Mouse (Mus musculus): ENCODE results near the gene Fam222a. TPM values are rescaled to one million over a fixed set of nuclear protein-coding genes. Genes with fewer than 3 reads are reported as not detected.

Gene Fam222a
- total RNA-seq, 2 experiments from 2014 or later = 5.2 to 5.3 TPM

DNA sequence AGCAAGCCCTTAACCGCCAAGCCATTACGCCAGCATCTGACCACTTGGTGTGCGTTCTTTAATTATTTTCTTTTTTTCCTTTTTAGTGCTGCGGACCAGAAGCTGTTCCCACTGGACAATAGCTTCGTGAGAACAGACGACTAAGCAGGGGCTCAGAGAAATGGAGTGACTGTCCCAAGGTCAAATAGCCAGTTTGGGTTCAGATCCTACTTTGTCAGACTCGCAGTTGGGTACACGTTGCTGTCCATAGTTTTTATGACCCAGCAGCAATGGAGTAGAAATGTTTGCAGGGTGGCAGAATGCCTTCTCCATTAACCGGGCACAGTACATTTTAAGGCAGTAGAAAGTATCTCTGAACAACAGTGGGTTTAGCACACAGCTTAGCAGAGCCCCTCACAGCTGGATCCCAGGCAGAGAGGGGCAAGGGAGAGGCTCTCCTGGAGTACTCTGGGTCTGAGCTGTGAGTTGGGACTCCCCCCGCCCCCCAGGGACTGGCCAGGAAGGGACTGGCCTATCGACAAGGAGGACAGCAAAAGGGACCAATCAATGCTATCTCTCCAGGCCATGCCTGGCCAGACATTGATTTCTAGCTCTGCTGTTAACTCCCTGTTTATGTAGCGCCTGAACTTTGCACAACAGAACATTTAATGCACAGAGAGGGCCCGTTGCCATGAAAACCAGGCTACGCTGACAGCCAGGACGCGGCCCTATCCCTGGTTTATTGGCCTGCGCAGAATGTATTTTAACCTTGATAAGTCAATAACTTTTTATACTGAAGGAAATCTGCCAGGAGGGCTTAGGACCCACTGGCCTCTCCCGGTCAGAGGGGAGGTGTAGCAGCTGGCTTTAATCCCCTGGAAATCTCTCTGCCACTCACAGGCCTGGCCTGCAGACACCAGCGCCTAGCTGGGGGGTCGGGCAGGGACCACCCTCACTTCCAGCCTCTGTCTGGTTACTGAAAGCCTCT lies 9.8 kb upstream of the Fam222a start:
- no peak for DNase-seq (ENCODE audit: low spot score in 2 of 2)

DNA sequence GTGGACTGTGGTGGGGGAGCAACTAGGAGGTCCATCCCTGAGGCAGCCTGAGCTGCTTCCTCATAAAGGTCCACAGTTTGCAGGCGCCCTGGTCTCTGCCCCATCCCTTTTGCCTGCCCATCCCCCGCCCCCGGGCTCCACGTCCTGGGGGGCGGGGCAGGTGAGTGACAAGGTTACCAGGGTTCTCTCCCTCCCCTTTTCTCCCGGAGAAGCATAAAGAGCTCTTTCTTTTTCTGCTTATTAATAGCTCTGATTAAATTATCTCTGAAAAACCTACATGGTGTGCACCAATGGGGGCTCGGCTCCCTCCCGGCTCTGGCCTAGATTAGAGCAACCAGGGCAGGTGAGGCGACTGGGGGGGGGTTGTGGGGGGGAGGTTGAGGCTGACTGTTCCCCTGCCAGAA lies 7.3 kb upstream of the Fam222a start:
- DNase-seq (ENCODE audit: low spot score in 2 of 2) = no peak

DNA sequence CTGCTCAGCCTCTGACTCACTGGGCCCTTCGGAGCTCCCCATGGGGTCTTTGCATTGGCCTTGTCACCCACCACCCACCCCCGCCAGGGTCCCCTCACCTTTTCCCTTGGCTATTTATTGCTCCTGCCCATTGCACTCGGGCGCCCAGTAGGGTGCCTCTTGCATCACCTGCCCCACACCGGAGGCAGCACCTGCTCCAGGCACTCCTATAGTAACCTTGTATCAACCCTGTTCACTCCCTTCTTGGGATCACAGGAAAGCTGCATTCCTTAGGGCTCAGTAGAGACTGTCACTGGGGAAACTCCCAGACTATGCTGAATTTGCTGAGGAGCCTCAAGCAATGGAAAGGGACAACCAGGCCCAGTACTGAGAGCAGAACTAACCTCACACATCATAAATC lies 6.9 kb upstream of the Fam222a start:
- no peak for DNase-seq (ENCODE audit: low spot score in 2 of 2)

GRCm38 (mm10) chr5:114563994-114564393 lies 3.8 kb upstream of the Fam222a start:
- DNase-seq (ENCODE audit: low spot score in 2 of 2) = no peak

GRCm38 (mm10) chr5:114565305-114565704 lies 2.5 kb upstream of the Fam222a start:
- DNase-seq (ENCODE audit: low spot score in 2 of 2) = no peak

GRCm38 (mm10) chr5:114565751-114566150 lies 2.1 kb upstream of the Fam222a start:
- no peak for DNase-seq (ENCODE audit: low spot score in 2 of 2)

DNA sequence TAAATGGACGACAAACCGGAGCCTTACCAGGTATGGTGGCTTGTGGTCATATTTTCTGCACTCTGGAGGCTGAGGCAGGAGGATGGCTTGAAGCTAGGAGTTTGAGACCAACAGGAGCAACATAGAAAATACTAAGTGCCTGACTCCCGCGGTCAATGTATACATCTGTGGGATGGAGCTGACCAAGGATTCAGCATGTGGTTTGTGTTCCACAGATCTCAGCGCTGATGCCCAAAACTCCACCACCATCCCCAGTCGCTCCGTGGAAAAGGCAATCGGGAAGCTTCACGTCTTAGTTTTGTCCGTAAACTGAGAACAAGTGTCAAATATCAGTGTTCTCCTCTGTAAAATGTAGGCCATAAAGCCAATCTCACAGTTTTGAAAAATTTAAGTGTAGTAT lies 1.4 kb upstream of the Fam222a start:
- DNase-seq (ENCODE audit: low spot score in 2 of 2) = no peak

DNA sequence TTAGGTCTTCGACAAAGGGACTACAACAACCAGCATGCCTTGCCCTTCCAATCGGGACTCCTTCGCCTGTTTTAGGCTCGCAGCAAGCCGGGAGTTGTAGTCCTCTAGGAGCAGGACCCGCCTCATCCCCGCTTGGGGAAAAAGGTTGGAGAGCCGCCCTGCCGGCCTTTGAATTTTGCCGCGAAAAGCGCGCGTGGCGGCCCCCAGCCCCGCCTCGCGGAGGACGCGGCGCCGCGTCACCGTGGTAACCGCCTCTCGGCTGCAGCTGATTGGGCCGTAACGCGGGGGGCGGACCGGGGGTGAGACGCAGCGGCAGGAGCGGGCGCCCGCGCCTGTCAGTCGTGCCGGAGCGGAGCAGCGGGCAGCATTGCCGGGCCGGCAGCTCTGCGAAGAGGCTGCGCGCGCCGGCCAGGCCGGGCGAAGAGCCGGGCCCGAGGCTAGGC lies 720 bp upstream of the Fam222a start:
- DNase-seq (ENCODE audit: low spot score in 2 of 2) = peak; percentile 91 to 96

DNA sequence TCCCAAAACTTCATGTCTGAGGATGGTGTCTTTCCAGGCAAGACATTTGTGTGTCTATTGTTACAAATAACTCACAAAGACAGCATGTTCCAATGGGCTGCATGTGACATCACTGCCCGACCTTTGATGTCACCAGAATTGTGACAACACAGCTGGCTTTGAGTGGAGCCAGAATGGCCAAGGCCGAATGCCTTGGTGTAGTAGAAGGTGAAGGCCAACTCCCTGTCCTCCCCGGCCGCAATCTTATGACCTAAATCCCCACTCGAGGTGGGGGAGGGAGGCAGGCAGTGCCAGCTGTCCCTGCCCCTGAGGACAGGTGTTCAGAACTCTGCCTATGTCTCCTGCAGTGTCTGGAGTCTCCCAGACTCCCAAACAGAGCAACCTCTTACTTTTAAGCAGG lies 1.0 kb downstream of the Fam222a start:
- DNase-seq (ENCODE audit: low spot score in 2 of 2) = no peak

- DNase-seq (ENCODE audit: low spot score in 2 of 2) = peak; percentile 61 to 86
Measured at GRCm38 (mm10) chr5:114569918-114570670, 2.3 kb downstream of the Fam222a start.

- DNase-seq (ENCODE audit: low spot score in 2 of 2) = no peak
Measured at GRCm38 (mm10) chr5:114570791-114571450, 3.1 kb downstream of the Fam222a start.

- peak in 1 of 2 experiments; percentile 32 for DNase-seq (ENCODE audit: low spot score in 2 of 2)
Measured at GRCm38 (mm10) chr5:114571451-114572030, 3.7 kb downstream of the Fam222a start.

- no peak for DNase-seq (ENCODE audit: low spot score in 2 of 2)
Measured at GRCm38 (mm10) chr5:114572997-114573396, 5.2 kb downstream of the Fam222a start.

DNA sequence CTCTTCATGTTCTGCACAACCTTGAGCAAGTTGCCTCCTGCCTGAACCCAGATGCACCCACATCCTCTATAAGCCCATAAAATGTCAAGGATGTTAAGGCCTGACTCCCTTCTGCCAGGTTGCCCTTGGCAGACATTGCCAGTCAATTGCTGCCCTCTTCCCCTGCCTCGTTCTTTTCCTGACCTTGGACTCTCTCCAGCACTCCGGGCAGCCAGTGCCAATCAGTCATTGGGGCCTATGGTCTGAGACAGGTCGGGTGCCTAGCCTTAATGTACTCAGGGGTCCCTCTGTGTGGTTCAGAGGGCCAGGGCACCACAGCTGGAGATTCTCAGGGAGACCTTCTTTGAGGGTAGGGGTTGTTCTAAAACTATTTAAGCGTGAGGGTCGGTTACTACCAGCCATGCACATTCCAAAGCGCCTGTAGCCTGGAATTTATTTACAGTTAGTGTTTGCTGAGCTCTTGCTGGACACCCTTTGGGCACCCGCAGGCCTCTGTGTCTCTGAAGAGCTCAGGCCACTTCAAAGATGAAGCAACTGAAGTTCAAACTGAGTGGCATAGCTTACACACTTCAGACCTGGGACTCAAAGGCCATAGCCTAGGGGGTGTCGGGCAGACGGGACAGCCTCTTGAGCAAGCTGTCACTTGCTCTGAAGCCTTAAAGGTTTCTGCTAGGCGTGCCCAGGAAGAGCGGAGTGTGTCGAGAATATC lies 6.3 kb downstream of the Fam222a start:
- no peak for DNase-seq (ENCODE audit: low spot score in 2 of 2)

- DNase-seq (ENCODE audit: low spot score in 2 of 2) = no peak
Measured at GRCm38 (mm10) chr5:114575010-114575409, 7.2 kb downstream of the Fam222a start.

- DNase-seq (ENCODE audit: low spot score in 2 of 2) = no peak
Measured at GRCm38 (mm10) chr5:114575530-114575929, 7.7 kb downstream of the Fam222a start.

DNA sequence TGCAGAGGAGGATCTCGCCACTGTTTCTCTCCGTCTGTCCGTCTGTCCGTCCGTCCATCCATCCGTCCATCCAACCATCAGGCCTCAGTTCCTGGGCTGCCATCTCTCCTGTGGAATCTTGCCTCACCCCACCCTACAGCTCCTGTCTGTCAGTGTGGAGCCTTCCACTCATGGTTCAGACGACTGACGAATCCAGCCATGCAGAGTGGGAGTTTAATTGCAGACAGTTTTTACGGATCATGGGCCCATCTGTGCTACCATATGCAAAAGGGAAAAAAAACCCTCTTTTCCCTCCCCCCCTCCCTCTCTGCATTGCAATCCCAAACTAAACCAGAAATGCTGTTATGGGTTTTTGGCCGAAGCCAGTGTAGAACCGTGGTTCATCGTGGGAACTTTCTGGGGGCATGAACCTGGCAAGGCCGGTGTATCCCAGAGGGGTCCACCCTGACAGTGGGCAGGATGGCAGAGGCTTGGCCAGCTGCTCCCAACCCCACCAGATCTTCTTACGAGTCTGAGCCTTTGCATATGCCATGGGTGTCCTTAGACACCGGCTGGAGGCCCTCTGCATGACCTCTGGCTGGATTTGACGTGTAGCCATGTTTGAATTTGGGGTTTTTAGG lies 8.3 kb downstream of the Fam222a start:
- peak; percentile 55 to 79 for DNase-seq (ENCODE audit: low spot score in 2 of 2)

DNA sequence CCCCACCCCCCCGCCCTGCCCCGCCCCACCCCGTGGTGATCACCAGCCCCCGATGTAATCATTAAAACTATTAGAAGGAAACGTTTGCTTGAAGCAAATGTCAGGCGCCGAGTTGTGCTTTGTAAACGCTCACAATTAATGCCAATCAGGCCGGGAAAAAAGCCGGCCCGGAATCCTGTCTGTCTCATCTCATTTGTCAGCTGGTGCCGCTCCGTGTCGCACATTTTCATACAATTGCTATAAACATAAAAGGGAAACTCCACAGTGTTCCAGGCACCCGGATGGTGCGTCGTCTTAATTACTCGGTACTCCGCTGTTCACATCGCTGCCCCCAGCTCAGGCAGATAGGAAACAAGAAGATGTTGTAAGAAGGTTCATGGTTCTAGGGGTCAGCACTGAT lies 10.5 kb downstream of the Fam222a start:
- peak; percentile 38 to 66 for DNase-seq (ENCODE audit: low spot score in 2 of 2)

DNA sequence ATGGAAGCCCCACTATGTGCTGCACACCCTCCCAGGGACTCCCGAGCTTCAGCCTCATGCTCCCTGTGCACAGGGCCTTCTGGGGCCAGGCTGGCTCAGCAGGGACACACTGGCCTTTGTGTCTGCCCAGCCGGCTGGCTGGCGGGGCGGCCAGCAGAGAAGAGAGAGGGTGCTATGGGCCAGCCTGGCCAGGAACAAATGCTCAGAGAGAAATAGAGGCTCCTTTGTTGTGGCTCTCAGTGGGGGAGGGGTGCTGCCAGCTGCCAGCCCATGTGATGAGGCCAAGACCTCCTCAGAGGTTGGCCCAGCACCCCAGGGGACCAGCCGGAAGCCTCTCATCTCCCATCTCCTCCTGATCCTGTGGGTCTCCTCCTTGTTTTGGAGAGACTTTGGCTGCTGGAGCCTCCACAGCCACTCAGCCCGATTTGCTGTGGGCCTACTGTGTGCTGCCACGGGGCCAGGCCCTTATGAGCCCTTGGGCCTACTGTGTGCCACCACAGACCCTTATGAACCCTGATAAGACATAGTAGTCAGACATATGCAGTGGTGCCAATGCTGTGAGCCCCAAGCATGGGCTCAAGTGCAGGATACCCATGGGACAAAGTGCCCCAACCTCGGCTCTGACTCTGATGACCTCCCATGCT lies 12.0 kb downstream of the Fam222a start:
- peak; percentile 44 to 82 for DNase-seq (ENCODE audit: low spot score in 2 of 2)

GRCm38 (mm10) chr5:114581486-114581885 lies 13.7 kb downstream of the Fam222a start:
- no peak for DNase-seq (ENCODE audit: low spot score in 2 of 2)
